Mouse (Mus musculus): ENCODE results near the gene Dhrs3. TPM values are rescaled to one million over a fixed set of nuclear protein-coding genes. Genes with fewer than 3 reads are reported as not detected.

Dhrs3 gene
- polyA plus RNA-seq, 1 experiment from 2014 or later, result 33.9 TPM

DNA sequence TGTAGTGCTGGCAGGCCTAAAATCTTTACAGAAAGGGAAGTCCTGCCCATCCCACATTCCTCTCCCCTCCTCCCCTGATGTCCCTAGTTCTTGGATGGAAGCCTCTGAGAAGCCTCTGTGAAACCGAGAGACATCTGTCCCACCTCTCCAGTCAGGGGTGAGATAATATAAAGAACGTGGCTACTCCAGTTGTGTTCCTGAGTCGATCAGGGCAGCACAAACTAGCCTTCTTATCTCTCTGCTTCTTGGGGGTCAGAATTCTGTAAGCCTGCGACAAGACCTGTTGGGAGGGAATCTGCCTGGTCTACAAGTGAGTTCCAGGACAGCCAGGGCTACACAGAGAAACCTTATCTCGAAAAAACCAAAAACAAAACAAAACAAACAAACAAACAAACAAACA, 50.6 kb downstream of the Dhrs3 start:
- Histone ChIP-seq H3K36me3 (no peaks in the 10 kb centered on the region), H3K4me3 (no peak overlapping the region), H3K9ac (no peak overlapping the region), H3K4me1 (peaks cover 32% of the 10 kb centered on the region), H3K27me3 (replicated peaks) (no peaks in the 10 kb centered on the region), H3K4me2 (no peak overlapping the region), H3K9me3 (replicated peaks) (no peaks in the 10 kb centered on the region), H3K27ac (no peak overlapping the region)
- 29% methylated on average over 5 of the region's 5 CpGs for WGBS (ENCODE audit: insufficient replicate concordance)
- peak; percentile 48; the same call in 1 of the 2 replicates for ATAC-seq

DNA sequence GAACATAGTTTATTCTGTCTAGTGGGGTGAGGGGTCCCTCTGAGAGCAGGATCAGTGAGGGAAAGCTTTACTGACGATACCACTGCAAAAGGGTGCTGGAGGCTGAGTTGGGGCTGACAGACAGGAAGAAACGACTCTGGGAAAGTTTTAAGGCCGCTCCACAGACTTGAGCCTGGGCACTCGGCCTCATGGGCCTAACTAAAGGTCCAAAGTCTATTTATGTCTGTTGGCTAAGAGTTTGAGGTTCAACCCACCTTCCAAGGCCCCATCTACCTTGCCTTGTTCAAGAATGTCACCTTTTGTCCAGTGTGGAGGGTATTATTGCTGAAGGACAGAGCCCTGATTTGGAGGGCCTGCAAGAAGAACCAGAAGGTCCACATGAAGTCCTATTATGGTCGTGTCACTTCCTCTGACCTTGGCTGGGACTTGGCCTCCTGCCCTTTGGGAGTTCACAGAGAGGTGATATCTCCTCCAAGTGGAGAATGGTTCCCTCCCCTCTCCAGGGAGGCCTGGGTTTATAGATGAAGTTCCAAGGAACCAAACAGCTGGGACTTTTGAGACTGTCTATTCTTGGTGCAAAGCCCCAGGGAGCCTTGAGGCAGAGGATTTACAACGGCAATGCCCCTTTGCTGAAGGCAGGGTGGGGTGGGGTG, 55.2 kb downstream of the Dhrs3 start:
- 53% methylated on average over 6 of the region's 6 CpGs for WGBS (ENCODE audit: insufficient replicate concordance)
- Histone ChIP-seq H3K9me3 (replicated peaks) (no peaks in the 10 kb centered on the region), H3K36me3 (no peaks in the 10 kb centered on the region), H3K4me3 (no peak overlapping the region), H3K4me1 (peaks cover 48% of the 10 kb centered on the region), H3K27me3 (replicated peaks) (no peaks in the 10 kb centered on the region), H3K27ac (no peak overlapping the region), H3K9ac (no peak overlapping the region), H3K4me2 (no peak overlapping the region)
- ATAC-seq, result no peak

DNA sequence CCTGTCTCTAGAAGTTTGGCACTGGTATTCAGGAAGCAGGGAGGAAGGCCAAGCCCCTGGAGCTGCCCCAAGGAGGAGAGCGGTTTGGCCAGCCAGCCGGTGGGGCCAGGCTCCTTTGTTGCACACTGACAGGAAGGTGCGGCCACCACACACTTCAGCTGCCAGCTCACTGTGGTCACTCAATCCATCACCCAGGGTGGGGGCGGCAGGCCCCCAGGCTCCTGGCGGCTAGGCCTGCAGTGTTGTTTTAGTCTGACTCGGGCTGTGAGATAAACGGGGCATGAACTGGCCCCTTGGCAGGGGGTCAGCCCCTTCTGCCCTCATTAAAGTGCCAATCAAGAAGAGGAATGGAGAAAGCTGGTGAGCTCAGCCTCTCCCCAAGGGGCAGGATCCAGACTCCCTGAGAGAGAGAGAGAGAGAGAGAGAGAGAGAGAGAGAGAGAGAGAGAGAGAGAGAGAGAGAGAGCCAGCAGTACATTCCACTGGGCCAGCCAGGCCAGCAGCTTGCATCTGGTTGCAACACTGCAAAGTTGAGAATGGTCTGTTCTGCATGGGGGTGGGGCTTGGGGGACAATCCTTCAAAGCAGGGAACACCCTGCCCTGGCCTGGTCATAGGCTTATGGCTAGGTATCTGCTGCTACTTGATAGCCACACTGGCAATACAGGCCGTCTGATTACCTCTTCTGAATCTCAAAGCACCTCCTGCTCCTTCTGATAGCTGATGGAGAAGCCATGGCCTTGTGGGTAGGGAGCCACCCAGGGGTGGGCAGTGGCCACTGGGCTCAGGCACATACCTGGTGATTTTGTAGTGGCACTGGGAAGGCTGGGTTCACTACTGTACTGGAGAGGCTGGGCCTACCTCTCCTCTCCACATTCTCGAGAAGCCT, 57.1 kb downstream of the Dhrs3 start:
- Histone ChIP-seq H3K4me2 (peak overlapping the region; percentile 58), H3K4me3 (peak overlapping the region; percentile 11; the same call in 1 of the 2 replicates), H3K4me1 (peaks cover 40% of the 10 kb centered on the region), H3K9ac (peak overlapping the region; percentile 62), H3K27ac (peak overlapping the region; percentile 82), H3K27me3 (replicated peaks) (no peaks in the 10 kb centered on the region), H3K36me3 (no peaks in the 10 kb centered on the region), H3K9me3 (replicated peaks) (no peaks in the 10 kb centered on the region)
- ATAC-seq, result peak; percentile 97
- whole genome bisulfite sequencing (ENCODE audit: insufficient replicate concordance), result 26% methylated on average over 9 of the region's 9 CpGs

GRCm38 (mm10) chr4:144950327-144950711, 57.7 kb downstream of the Dhrs3 start:
- peaks cover 40% of the 10 kb centered on the region for H3K4me1 ChIP-seq
- no peaks in the 10 kb centered on the region for H3K9me3 ChIP-seq (replicated peaks)
- peak overlapping the region; percentile 58 for H3K4me2 ChIP-seq
- H3K27ac ChIP-seq, result peak overlapping the region; percentile 82
- peak overlapping the region; percentile 62; the same call in 1 of the 2 replicates for H3K9ac ChIP-seq
- ATAC-seq, result no peak
- H3K27me3 ChIP-seq (replicated peaks), result no peaks in the 10 kb centered on the region
- H3K36me3 ChIP-seq, result no peaks in the 10 kb centered on the region
- WGBS (ENCODE audit: insufficient replicate concordance), result 59% methylated on average over 3 of the region's 3 CpGs
- no peak overlapping the region for H3K4me3 ChIP-seq

GRCm38 (mm10) chr4:144950883-144951282, 58.3 kb downstream of the Dhrs3 start:
- no peak overlapping the region for H3K9ac ChIP-seq
- peaks cover 40% of the 10 kb centered on the region for H3K4me1 ChIP-seq
- no peaks in the 10 kb centered on the region for H3K36me3 ChIP-seq
- H3K4me3 ChIP-seq, result no peak overlapping the region
- H3K27ac ChIP-seq, result no peak overlapping the region
- H3K27me3 ChIP-seq (replicated peaks), result no peaks in the 10 kb centered on the region
- 75% methylated on average over 3 of the region's 3 CpGs for WGBS (ENCODE audit: insufficient replicate concordance)
- no peak overlapping the region for H3K4me2 ChIP-seq
- no peaks in the 10 kb centered on the region for H3K9me3 ChIP-seq (replicated peaks)
- ATAC-seq, result no peak

- ATAC-seq, result no peak
- peaks cover 40% of the 10 kb centered on the region for H3K4me1 ChIP-seq
- no peaks in the 10 kb centered on the region for H3K9me3 ChIP-seq (replicated peaks)
- H3K27me3 ChIP-seq (replicated peaks), result no peaks in the 10 kb centered on the region
- H3K9ac ChIP-seq, result no peak overlapping the region
- no peak overlapping the region for H3K4me3 ChIP-seq
- H3K36me3 ChIP-seq, result no peaks in the 10 kb centered on the region
- no peak overlapping the region for H3K4me2 ChIP-seq
- H3K27ac ChIP-seq, result no peak overlapping the region
- 77% methylated on average over 7 of the region's 7 CpGs for WGBS (ENCODE audit: insufficient replicate concordance)
Observed at GRCm38 (mm10) chr4:144951859-144952258, 59.2 kb downstream of the Dhrs3 start.

DNA sequence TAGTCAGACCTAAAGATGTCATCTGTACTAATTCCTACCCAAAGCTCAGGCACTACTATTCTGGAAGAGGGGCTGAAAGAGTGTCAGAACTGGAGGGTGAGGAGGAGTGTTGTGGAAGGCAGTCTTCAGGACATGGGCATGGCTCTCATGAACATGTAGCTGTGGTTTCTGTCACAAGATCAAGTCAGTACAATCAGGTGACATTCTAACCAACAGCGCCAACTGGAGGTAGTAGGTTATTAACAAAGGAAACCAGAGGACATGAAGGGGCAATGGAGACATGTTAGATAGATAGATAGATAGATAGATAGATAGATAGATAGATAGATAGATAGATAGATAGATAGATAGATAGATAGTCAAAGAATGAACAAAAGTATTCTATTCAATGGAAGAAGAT, 60.8 kb downstream of the Dhrs3 start:
- ATAC-seq, result no peak
- 78% methylated on average over 1 of the region's 1 CpGs for WGBS (ENCODE audit: insufficient replicate concordance)
- H3K27me3 ChIP-seq (replicated peaks), result no peaks in the 10 kb centered on the region
- H3K4me2 ChIP-seq, result no peak overlapping the region
- no peak overlapping the region for H3K4me3 ChIP-seq
- H3K9me3 ChIP-seq (replicated peaks), result no peaks in the 10 kb centered on the region
- H3K4me1 ChIP-seq, result peaks cover 37% of the 10 kb centered on the region
- no peaks in the 10 kb centered on the region for H3K36me3 ChIP-seq
- H3K9ac ChIP-seq, result no peak overlapping the region
- no peak overlapping the region for H3K27ac ChIP-seq

- Histone ChIP-seq H3K36me3 (no peaks in the 10 kb centered on the region), H3K27ac (no peak overlapping the region), H3K9ac (no peak overlapping the region), H3K27me3 (replicated peaks) (no peaks in the 10 kb centered on the region; the same call in 1 of the 2 replicates), H3K4me1 (peaks cover 17% of the 10 kb centered on the region), H3K9me3 (replicated peaks) (no peaks in the 10 kb centered on the region), H3K4me2 (no peak overlapping the region), H3K4me3 (no peak overlapping the region)
- 59% methylated on average over 1 of the region's 1 CpGs for WGBS (ENCODE audit: insufficient replicate concordance)
- no peak for ATAC-seq
Observed at GRCm38 (mm10) chr4:144955863-144956262, 63.2 kb downstream of the Dhrs3 start.

GRCm38 (mm10) chr4:144956293-144956692, 63.7 kb downstream of the Dhrs3 start:
- no peak for ATAC-seq
- Histone ChIP-seq H3K27ac (no peak overlapping the region), H3K9me3 (replicated peaks) (no peaks in the 10 kb centered on the region), H3K36me3 (no peaks in the 10 kb centered on the region), H3K9ac (no peak overlapping the region), H3K27me3 (replicated peaks) (no peaks in the 10 kb centered on the region; the same call in 1 of the 2 replicates), H3K4me3 (no peak overlapping the region), H3K4me2 (no peak overlapping the region), H3K4me1 (peaks cover 15% of the 10 kb centered on the region; the same call in 1 of the 2 replicates)
- WGBS (ENCODE audit: insufficient replicate concordance), result 31% methylated on average over 1 of the region's 1 CpGs

GRCm38 (mm10) chr4:144957186-144957585, 64.6 kb downstream of the Dhrs3 start:
- no peaks in the 10 kb centered on the region for H3K9me3 ChIP-seq (replicated peaks)
- 68% methylated on average over 4 of the region's 4 CpGs for WGBS (ENCODE audit: insufficient replicate concordance)
- H3K27me3 ChIP-seq (replicated peaks), result no peaks in the 10 kb centered on the region; the same call in 1 of the 2 replicates
- no peak overlapping the region for H3K4me2 ChIP-seq
- H3K9ac ChIP-seq, result no peak overlapping the region
- no peak overlapping the region for H3K27ac ChIP-seq
- no peak overlapping the region for H3K4me3 ChIP-seq
- H3K36me3 ChIP-seq, result no peaks in the 10 kb centered on the region
- 0 out of 2 replicates have a peak, but pooled peaks have one; percentile 41 for ATAC-seq
- H3K4me1 ChIP-seq, result peaks cover 15% of the 10 kb centered on the region; the same call in 1 of the 2 replicates

DNA sequence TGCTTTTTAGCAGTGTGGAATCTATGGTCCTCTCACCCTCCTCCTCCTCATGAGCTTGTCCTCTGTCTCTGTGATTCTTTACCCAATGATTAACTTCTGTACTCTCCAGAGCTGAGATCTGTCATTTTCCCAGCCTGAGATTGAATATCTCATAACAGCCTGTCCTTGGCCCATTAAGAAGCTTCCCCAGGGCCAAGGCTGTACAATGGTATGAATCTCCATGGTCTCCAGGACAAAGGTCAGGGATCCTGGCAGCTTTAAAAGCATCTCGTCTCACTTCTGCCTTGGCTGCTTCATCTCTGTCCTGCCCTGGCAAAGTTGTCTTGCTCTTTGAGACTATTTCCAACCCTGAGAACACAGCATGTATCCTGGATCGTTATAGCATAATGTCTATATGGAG, 65.1 kb downstream of the Dhrs3 start:
- Histone ChIP-seq H3K36me3 (no peaks in the 10 kb centered on the region), H3K4me1 (peaks cover 15% of the 10 kb centered on the region; the same call in 1 of the 2 replicates), H3K27me3 (replicated peaks) (no peaks in the 10 kb centered on the region; the same call in 1 of the 2 replicates), H3K9me3 (replicated peaks) (no peaks in the 10 kb centered on the region), H3K9ac (no peak overlapping the region), H3K27ac (peak overlapping the region; percentile 43; the same call in 1 of the 2 replicates), H3K4me3 (no peak overlapping the region), H3K4me2 (no peak overlapping the region)
- ATAC-seq, result no peak
- WGBS (ENCODE audit: insufficient replicate concordance), result 63% methylated on average over 2 of the region's 2 CpGs

Measured in liver, embryonic 12.5 days (tissue).